Mouse (Mus musculus): Measurements from ENCODE around the gene Phactr2.
"Not testable (repeated sequence)": the region's sequence is repeated elsewhere in the genome, so short reads cannot be mapped to it uniquely, and the experiment has no call there.

Phactr2 gene

GRCm38 (mm10) chr10:13213956-13214355, 260.3 kb downstream of the Phactr2 start:
- no peak for DNase-seq (ENCODE audit: low spot score)

DNA sequence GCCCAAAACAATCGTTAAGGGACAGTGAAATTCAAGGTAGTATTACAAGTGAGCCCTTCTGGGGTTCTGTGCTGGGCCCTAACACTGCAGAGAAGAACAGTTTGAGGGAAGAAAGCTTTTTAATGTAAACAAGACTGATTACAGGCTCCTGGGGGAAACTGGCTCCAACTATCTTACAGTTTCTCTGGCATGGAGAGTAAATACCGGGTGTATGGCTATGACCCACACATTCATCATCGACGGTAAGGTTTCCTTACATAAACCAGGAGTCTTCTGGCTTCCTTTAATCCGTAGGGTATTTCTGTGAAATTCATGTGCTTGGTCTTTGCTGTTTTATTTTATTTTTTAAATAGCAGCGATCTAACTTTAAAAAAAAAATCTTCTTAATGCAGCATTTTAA, 261.4 kb downstream of the Phactr2 start:
- no peak for DNase-seq (ENCODE audit: low spot score)

- no peak for DNase-seq (ENCODE audit: low spot score)
Observed at GRCm38 (mm10) chr10:13212326-13212725, 261.9 kb downstream of the Phactr2 start.

- peak; percentile 46 for DNase-seq (ENCODE audit: low spot score)
Observed at GRCm38 (mm10) chr10:13209930-13210637, 264.1 kb downstream of the Phactr2 start.

- no peak for DNase-seq (ENCODE audit: low spot score)
Observed at GRCm38 (mm10) chr10:13209506-13209905, 264.7 kb downstream of the Phactr2 start.

GRCm38 (mm10) chr10:13209061-13209460, 265.2 kb downstream of the Phactr2 start:
- no peak for DNase-seq (ENCODE audit: low spot score)

GRCm38 (mm10) chr10:13201741-13202293, 272.4 kb downstream of the Phactr2 start:
- no peak for DNase-seq (ENCODE audit: low spot score)

DNA sequence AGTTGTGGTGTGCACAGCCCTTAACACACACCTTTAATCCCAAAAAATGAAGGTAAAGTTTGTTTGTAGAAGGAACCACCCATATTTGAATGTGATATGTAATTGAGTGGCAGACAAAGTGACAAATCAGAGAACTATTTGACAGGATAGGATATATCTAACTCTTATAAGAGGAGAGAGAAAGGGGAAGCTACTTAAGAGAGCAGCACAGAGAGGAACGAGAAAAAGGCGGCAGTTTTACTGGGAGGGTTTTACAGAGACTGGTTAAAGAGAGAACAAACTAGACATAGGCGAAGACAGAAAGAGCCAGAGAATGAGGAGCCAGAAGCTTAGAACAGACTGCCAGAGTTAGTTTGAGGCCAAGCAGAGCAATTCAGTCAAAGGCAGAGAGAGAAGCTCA, 273.4 kb downstream of the Phactr2 start:
- DNase-seq (ENCODE audit: low spot score), result no peak

GRCm38 (mm10) chr10:13199234-13199633, 275.0 kb downstream of the Phactr2 start:
- no peak for DNase-seq (ENCODE audit: low spot score)

GRCm38 (mm10) chr10:13196872-13197507, 277.2 kb downstream of the Phactr2 start:
- DNase-seq (ENCODE audit: low spot score), result no peak

GRCm38 (mm10) chr10:13193496-13193895, 280.7 kb downstream of the Phactr2 start:
- DNase-seq (ENCODE audit: low spot score), result not testable (repeated sequence)

DNA sequence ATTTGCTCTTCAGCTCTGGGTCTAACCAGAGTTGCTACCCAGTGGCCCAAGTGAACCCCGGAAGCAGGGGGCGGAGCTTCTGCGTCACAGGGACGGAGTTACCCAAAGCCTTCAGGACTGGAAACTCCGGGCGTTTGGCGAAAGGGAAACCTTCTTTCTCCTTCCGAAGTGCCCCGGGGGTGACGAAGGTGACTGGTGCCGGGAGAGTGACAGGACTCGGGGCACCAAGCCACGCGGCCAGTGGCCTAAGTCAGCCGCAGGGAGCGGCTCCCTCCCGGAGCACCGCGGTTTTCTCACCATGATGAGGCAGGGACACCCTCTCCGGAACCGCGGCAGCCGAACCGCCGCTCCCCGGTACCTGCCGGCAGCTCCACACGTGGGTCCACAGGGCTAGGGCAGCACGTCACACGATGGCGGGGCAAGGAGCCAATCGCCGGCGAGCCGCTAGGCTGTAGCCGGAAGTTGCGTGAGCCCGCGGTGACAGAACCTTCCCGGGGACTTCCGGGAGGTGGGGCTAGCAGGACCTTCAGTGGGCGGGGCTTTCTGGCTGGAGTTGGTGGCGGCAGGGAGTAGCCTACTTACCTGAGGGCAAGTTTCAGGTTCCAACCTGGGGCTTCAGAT, 281.4 kb downstream of the Phactr2 start, which contains the start of gene Ltv1:
Gene Ltv1 (minus strand): TSS at position 438 of the 621 bp plus-strand sequence.
- peak; percentile 93 for DNase-seq (ENCODE audit: low spot score)

- no peak for DNase-seq (ENCODE audit: low spot score)
Observed at GRCm38 (mm10) chr10:13189881-13190280, 284.3 kb downstream of the Phactr2 start.

GRCm38 (mm10) chr10:13186754-13187153, 287.5 kb downstream of the Phactr2 start:
- DNase-seq (ENCODE audit: low spot score), result no peak

DNA sequence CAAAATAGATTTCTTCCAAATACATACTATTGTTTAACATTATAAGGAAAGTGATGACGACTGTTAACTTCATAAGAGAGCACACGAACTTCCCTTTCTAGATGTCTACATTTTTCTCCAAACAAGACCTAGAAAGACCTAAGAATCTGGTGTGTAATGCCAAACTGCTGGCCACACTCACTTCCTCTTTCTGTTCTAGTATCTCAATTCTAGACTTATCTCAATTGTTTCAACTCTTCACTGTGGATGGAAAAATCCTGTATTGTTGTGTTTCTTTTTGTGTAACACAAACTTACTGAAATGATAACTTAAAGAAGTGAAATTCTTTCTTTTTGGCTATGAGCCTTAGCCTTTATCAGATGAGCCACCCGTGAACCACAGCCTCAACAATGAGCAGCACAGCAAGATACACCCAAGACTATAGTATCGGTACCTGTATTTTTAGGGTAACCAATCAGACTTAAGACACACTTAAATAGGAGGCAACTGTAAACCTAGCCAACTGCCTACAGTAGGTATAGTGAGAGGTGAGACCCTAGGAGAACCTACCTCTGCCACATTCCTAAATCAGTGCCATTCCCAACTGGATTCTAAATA, 289.9 kb downstream of the Phactr2 start:
- DNase-seq (ENCODE audit: low spot score), result no peak

DNA sequence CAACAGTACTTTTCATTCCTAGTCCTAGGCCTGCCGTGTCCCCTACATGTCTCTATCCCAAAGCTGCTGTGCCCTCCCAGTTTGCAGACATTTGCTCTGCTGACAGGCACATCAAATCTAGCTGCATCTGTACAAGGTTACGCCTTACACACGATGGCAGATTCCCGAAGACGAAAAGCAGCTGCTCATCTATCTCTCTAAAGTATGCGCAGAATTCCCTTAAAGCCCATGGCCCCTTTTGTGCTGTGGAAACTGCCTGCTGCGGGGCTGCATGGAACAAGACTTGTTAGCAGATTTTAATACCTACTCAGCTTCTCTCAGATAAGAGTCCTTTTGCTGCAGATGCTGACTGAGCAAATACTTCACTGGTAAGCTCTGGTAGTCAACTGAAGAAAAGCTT, 294.0 kb downstream of the Phactr2 start:
- DNase-seq (ENCODE audit: low spot score), result peak; percentile 62

DNA sequence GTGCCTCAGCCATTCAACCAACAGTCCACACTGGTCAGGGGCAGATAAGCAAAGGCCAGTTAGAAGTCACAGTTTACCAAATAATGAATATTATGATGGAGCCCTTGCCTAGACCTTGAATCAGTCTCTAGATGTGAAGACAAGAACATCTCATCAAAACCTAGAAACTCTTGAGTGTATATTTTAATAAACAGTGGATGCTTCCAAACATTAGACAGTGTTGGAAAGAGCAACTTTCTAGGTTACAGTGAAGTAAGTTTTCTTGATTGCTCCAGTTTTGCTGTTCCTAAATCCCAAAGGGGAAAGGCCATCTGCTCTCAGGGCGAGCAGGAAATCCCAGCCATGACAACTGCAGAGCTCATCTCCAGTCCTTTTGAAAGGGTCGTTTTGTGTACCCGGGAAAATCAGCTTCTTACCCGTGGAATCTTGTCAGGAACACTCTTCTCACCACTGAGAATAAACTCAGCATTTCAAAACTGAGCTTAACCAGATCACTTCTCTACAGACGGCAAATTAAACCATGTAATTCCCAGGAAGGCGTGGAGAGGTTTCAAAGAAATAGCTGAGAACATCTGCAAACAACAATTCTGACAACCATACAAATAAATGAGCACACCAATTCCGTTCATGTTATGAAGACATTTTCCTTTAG, 296.1 kb downstream of the Phactr2 start, which contains the start of gene Zc2hc1b:
Gene Zc2hc1b (minus strand): TSS at position 51 of the 652 bp plus-strand sequence.
- DNase-seq (ENCODE audit: low spot score), result no peak

- no peak for DNase-seq (ENCODE audit: low spot score)
Observed at GRCm38 (mm10) chr10:13175866-13176265, 298.3 kb downstream of the Phactr2 start.

DNA sequence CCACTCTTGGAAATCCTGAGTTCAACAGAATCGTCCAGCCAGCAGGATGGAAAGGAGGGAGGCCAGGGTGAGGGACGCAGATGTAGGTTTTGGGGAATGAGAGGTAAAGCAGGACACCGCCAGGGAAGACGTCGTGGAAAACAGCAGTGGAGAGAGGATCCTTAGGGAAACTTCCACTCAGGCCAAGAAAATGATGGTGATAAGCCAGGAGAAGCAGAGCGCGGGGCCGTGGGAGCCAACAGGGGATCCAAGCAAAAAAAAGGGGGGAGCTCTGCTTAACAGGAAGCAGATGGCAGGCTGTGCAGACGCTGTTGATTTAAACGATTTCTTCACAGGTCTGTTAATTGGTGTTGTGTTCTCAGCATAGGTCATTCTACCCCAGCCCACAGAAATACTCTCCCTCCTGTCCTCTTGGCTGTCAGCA, 301.4 kb downstream of the Phactr2 start:
- DNase-seq (ENCODE audit: low spot score), result no peak

- no peak for DNase-seq (ENCODE audit: low spot score)
Observed at GRCm38 (mm10) chr10:13171461-13171860, 302.8 kb downstream of the Phactr2 start.

DNA sequence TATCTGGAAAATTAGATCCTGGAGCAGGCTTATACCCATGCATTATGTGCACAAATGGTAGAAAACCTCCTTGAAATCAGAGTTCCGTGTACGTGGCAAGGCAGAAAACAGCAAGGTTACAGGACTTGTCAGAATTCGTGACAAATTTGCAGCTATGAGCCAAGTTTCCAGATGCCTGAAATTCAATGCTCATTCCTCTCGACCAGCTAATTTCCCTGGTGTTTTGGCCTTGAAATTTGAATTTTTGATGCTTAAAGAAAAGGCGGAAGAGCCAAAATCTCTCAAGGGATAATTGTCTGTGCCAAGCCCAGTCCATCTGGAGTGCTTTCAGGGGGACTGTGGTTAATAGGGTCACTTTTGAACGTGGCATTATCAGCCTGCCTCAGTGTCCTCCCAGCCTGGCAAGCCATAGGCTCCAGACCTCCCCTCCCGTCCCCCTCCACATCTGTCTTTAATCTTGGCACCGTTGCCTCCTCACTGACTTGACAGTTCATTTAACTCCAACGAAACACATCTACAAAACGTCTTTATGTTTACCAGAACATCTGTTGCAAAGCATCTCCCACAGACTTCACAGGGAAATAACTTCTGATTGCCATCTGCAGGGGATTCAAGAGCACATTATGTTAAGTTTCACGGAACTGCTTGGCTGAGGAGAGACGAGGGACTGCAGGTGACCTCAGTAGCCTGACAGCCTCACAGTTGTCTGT, 303.3 kb downstream of the Phactr2 start:
- no peak for DNase-seq (ENCODE audit: low spot score)
